Mouse (Mus musculus) spleen, adult 2 months (tissue): Measurements from ENCODE around the gene Rarg. TPM values are rescaled to one million over a fixed set of nuclear protein-coding genes. Genes with fewer than 3 reads are reported as not detected.
A peak's percentile ranks its signal among the peaks of the same experiment; 100 is the strongest.

Experiments used
- DNase-seq, 2 experiments: peaks; one replicate each; pipeline versions ENCODE4 v3.0.0 to v3.0.0-alpha.2; 2012 to 2021; ENCODE audit warnings: low spot score in 2 of 2, low read depth in 1 of 2
- H3K27ac ChIP-seq: fragments of 200-500 bp; 2 replicates; pipeline ENCODE4 v1.5.1; 2012; ENCODE audit warnings: low read length, inconsistent platforms; ENCODE audit not compliant: insufficient read depth
- H3K27me3 ChIP-seq: fragments of 200-500 bp; 2 replicates; pipeline ENCODE4 v1.6.1; 2012; ENCODE audit warnings: mild to moderate bottlenecking, moderate library complexity, low read length, inconsistent platforms; ENCODE audit not compliant: control insufficient read depth, insufficient read depth
- H3K36me3 ChIP-seq: fragments of 200-500 bp; 2 replicates; pipeline ENCODE4 v1.6.1; 2012; ENCODE audit warnings: mild to moderate bottlenecking, low read length, inconsistent platforms; ENCODE audit not compliant: control insufficient read depth, insufficient read depth
- H3K4me1 ChIP-seq: fragments of 200-500 bp; 2 replicates; pipeline ENCODE4 v1.6.1; 2011; ENCODE audit warnings: inconsistent platforms; ENCODE audit not compliant: control insufficient read depth, insufficient read depth, insufficient read length
- H3K4me3 ChIP-seq: fragments of 200-500 bp; 2 replicates; pipeline ENCODE4 v1.5.1; 2011; ENCODE audit warnings: mild to moderate bottlenecking, inconsistent platforms; ENCODE audit not compliant: insufficient read depth, insufficient read length; ENCODE audit errors: extremely low read depth
- CTCF ChIP-seq: fragments of 200-500 bp; IDR thresholded peaks from 2 replicates; pipeline ENCODE4 v1.5.1; 2011; ENCODE audit warnings: mild to moderate bottlenecking, inconsistent platforms; ENCODE audit not compliant: insufficient read depth, insufficient read length, insufficient replicate concordance; ENCODE audit errors: extremely low read depth
- POLR2A ChIP-seq: fragments of 200-500 bp; IDR thresholded peaks from 2 replicates; pipeline ENCODE4 v1.6.1; 2011; ENCODE audit warnings: low read depth, low read length, inconsistent platforms
- WGBS: fragments of 180-500 bp; shearing (Covaris S2); methylation state at CpG from one replicate; pipeline ENCODE4 v1.1.7; 2018; 5-methylcytosine and 5-hydroxymethylcytosine counted together
- polyA plus RNA-seq: library from polyadenylated mRNA; depleted of rRNA; stranded (reverse); fragments of >200 nt; gene quantifications from 2 replicates; pipeline ENCODE4 v1.2.3, GENCODE M21; 2012

The Rarg gene
- polyA plus RNA-seq, 1 experiment: 21.1 TPM

- no peak overlapping the region for H3K27ac ChIP-seq
Measured at GRCm38 (mm10) chr15:102282463-102283292, 25.4 kb upstream of the Rarg start.

DNA sequence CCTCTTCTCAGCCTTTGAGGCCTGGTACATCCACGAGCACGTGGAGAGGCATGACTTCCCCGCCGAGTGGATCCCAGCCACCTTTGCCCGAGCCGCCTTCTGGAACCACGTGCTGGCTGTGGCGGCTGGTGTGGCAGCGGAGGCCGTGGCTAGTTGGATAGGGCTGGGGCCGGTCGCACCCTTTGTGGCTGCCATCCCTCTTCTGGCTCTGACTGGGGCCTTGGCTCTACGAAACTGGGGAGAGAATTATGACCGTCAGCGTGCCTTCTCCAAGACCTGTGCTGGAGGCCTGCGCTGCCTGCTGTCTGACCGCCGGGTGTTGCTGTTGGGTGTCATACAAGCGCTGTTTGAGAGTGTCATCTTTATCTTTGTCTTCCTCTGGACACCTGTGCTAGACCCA is 23.3 kb upstream of the Rarg start:
- H3K4me1 ChIP-seq: peaks cover 11% of the 10 kb centered on the region
- H3K27ac ChIP-seq: no peak overlapping the region
- peaks cover 4% of the 10 kb centered on the region; the same call in 1 of the 2 replicates for H3K36me3 ChIP-seq
- DNase-seq: no peak
- TF ChIP-seq CTCF: no peak
- no peak for TF ChIP-seq POLR2A
- H3K4me3 ChIP-seq: no peak overlapping the region
- WGBS: 94% methylated on average over 19 of the region's 19 CpGs
- H3K27me3 ChIP-seq: no peaks in the 10 kb centered on the region

More at GRCm38 (mm10) chr15:102282463-102283292, 25.4 kb upstream of the Rarg start:
- Histone ChIP-seq H3K27me3 (no peaks in the 10 kb centered on the region), H3K36me3 (peaks cover 4% of the 10 kb centered on the region; the same call in 1 of the 2 replicates), H3K4me3 (no peak overlapping the region), H3K4me1 (peaks cover 11% of the 10 kb centered on the region)
- 69% methylated on average over 8 of the region's 8 CpGs for WGBS
- TF ChIP-seq CTCF (no peak), POLR2A (no peak)
- no peak for DNase-seq

DNA sequence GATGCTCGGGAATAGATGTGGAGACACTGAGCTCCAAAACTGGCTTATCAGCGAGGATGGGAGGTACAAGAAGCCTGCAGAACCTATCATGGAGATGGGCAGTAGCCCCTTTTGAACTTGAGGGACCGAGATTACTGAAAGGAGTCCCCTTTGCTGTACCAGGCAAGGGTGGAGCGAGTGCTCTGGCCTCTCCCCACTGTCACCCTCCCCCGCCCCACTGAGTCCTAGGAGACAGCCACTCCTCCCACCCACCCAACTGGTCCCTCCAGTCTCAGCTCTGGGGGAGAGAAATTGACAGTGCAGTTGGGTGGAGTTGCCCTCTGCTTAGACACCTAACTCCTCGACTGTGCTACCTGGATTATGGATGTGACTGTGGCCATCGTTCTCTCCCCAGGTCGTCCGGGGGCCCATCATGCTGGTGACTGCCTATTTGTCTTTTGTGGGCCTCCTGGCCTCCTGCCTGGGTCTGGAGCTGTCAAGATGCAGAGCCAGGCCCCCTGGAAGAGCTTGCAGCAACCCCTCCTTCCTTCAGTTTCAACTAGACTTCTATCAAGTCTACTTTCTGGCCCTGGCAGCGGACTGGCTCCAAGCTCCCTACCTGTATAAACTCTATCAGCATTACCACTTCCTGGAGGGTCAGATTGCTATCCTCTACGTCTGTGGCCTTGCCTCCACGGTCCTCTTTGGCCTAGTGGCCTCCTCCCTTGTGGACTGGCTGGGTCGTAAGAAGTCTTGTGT is 22.6 kb upstream of the Rarg start:
- Histone ChIP-seq H3K36me3 (peaks cover 4% of the 10 kb centered on the region; the same call in 1 of the 2 replicates), H3K4me3 (peak overlapping the region; percentile 92), H3K4me1 (peaks cover 11% of the 10 kb centered on the region), H3K27me3 (no peaks in the 10 kb centered on the region), H3K27ac (peak overlapping the region; percentile 80)
- 27% methylated on average over 13 of the region's 13 CpGs for WGBS
- DNase-seq: no peak
- no peak for TF ChIP-seq POLR2A
- TF ChIP-seq CTCF: no peak

GRCm38 (mm10) chr15:102279092-102279782 is 21.9 kb upstream of the Rarg start, which contains the start of gene Mfsd5:
TSS of gene Mfsd5 (plus strand) at chr15:102279454.
- DNase-seq: peak; percentile 76 to 77
- H3K4me3 ChIP-seq: peak within 1 kb of the TSS; percentile 92
- H3K36me3 ChIP-seq: peaks cover 4% of the 10 kb centered on the region; the same call in 1 of the 2 replicates
- H3K27me3 ChIP-seq: no peaks in the 10 kb centered on the region
- peak within 1 kb of the TSS; percentile 80 for H3K27ac ChIP-seq
- 1% methylated on average over 65 of the region's 65 CpGs for WGBS
- TF ChIP-seq CTCF (no peak), POLR2A (peak; percentile 83)
- peaks cover 11% of the 10 kb centered on the region for H3K4me1 ChIP-seq

DNA sequence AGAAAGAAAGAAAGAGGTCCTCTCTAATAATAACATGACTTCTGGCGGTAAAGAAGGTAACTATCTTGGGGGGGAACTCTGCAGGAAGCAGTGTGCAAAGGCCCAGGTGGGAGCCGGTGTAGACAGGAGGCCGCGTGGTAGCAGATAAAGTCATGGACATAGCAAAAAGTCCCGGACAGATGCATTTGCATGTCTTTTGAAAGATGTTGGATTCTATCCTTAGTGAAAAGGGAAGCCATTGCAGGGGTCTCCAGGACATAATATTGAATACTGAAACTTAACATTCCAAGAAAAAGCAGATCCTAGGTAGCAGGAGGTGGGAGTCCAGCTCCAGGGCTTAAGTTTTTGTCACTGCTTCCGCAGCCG is 21.4 kb upstream of the Rarg start:
- H3K4me1 ChIP-seq: peaks cover 11% of the 10 kb centered on the region
- WGBS: 35% methylated on average over 7 of the region's 7 CpGs
- TF ChIP-seq POLR2A: no peak
- TF ChIP-seq CTCF: no peak
- no peak for DNase-seq
- H3K36me3 ChIP-seq: peaks cover 4% of the 10 kb centered on the region; the same call in 1 of the 2 replicates
- peak overlapping the region; percentile 63 for H3K4me3 ChIP-seq
- H3K27ac ChIP-seq: peak overlapping the region; percentile 55
- H3K27me3 ChIP-seq: no peaks in the 10 kb centered on the region

DNA sequence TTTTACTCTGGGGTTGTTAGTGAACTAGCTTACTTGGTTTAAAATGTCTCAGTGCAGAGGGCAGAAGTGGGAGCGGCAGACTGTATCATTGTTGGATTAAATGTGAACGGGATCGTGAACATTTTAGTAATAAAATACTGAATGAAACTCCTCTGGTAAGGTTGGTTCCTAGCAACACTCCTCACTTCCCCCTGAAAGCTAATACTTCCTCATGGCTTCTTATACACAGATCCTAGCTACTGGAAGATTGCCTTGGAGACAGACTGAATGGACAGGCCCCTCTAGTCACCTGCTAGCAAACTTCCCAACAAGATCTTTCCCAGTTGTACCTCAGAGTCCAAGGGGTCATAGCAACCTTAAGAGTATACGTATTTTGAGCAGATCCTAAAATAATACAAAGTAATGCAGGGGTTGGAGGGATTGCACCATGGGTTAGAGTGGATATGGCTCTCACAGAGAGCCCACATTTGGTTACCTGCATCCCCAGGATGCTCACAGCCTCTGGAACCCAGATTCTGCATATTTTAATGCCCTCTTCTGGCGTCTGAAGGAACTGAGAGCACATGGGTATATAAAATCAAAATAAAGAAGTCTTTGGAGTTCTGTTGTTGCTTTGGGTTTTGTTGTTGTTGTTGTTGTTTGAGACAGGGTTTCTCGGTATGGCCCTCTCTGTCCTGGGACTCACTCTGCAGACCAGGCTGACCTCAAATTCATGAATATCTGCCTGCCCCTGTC is 16.8 kb upstream of the Rarg start:
- 79% methylated on average over 6 of the region's 6 CpGs for WGBS
- H3K36me3 ChIP-seq: no peaks in the 10 kb centered on the region

More for the DNA sequence above, 16.8 kb upstream of the Rarg start:
- H3K4me1 ChIP-seq: peaks cover 2% of the 10 kb centered on the region; the same call in 1 of the 2 replicates
- peaks cover 4% of the 10 kb centered on the region; the same call in 1 of the 2 replicates for H3K27me3 ChIP-seq
- H3K4me3 ChIP-seq: no peak overlapping the region
- no peak for DNase-seq
- H3K27ac ChIP-seq: no peak overlapping the region
- TF ChIP-seq POLR2A: no peak
- no peak for TF ChIP-seq CTCF
